Mouse (Mus musculus): ENCODE results near the gene Kalrn.
"Not testable (repeated sequence)": the region's sequence is repeated elsewhere in the genome, so short reads cannot be mapped to it uniquely, and the experiment has no call there.

Kalrn gene

GRCm38 (mm10) chr16:34095548-34096141 lies 477.7 kb downstream of the Kalrn start:
- peak; percentile 41 to 48 for DNase-seq

GRCm38 (mm10) chr16:34095093-34095465 lies 478.3 kb downstream of the Kalrn start:
- DNase-seq: no peak

- peak; percentile 65 to 71 for DNase-seq
Observed at GRCm38 (mm10) chr16:34094446-34095092, 478.8 kb downstream of the Kalrn start.

GRCm38 (mm10) chr16:34093734-34094445 lies 479.4 kb downstream of the Kalrn start:
- DNase-seq: no peak

GRCm38 (mm10) chr16:34089528-34090095 lies 483.7 kb downstream of the Kalrn start:
- no peak for DNase-seq

- DNase-seq: no peak
Observed at GRCm38 (mm10) chr16:34089022-34089421, 484.3 kb downstream of the Kalrn start.

GRCm38 (mm10) chr16:34088331-34088730 lies 485.0 kb downstream of the Kalrn start:
- no peak for DNase-seq

GRCm38 (mm10) chr16:34084135-34084920 lies 489.0 kb downstream of the Kalrn start:
- DNase-seq: no peak

GRCm38 (mm10) chr16:34082494-34083469 lies 490.6 kb downstream of the Kalrn start:
- DNase-seq: peak; percentile 36 to 53

GRCm38 (mm10) chr16:34081683-34082438 lies 491.5 kb downstream of the Kalrn start:
- DNase-seq: peak; percentile 69 to 74

GRCm38 (mm10) chr16:34081314-34081682 lies 492.0 kb downstream of the Kalrn start:
- not testable (repeated sequence) for DNase-seq

- DNase-seq: peak; percentile 8 to 29
Observed at GRCm38 (mm10) chr16:34080818-34081217, 492.5 kb downstream of the Kalrn start.

GRCm38 (mm10) chr16:34079511-34079910 lies 493.8 kb downstream of the Kalrn start:
- DNase-seq: no peak

GRCm38 (mm10) chr16:34078732-34079131 lies 494.6 kb downstream of the Kalrn start:
- DNase-seq: no peak

GRCm38 (mm10) chr16:34076101-34076500 lies 497.2 kb downstream of the Kalrn start:
- no peak for DNase-seq

- no peak for DNase-seq
Observed at GRCm38 (mm10) chr16:34073930-34074329, 499.4 kb downstream of the Kalrn start.

- peak; percentile 47 for DNase-seq
Observed at GRCm38 (mm10) chr16:34072136-34072535, 501.2 kb downstream of the Kalrn start.

- no peak for DNase-seq
Observed at GRCm38 (mm10) chr16:34071223-34071825, 502.0 kb downstream of the Kalrn start.

- DNase-seq: no peak
Observed at GRCm38 (mm10) chr16:34069481-34069880, 503.9 kb downstream of the Kalrn start.

- DNase-seq: no peak
Observed at GRCm38 (mm10) chr16:34066922-34067321, 506.4 kb downstream of the Kalrn start.
